Mouse (Mus musculus) kidney, adult 18-20 months (tissue): Measurements from ENCODE around the gene Olfr1357.

Source experiments
- DNase-seq: peaks from one replicate; pipeline ENCODE4 v3.0.0; 2021

Gene Olfr1357

DNA sequence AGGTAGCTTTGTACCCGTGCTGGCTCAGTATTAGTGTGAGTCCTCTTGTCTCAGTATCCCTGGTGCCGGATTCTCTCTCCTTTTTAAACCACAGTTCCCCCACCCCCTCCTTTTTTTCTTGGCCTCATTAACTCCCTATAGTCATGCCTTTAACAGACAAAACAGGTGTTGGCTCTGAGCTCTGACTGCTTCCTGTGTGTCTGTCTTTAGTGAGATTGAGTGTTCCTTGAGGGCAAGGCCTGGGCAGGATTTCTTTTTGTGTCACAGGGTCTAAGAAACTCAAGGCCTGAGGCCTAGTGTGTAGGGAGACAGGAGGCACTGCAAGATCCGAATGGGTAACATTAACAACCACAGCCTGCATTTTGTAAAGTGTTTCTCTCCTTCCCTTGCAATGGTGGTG, 39.7 kb downstream of the Olfr1357 start:
- no peak for DNase-seq

DNA sequence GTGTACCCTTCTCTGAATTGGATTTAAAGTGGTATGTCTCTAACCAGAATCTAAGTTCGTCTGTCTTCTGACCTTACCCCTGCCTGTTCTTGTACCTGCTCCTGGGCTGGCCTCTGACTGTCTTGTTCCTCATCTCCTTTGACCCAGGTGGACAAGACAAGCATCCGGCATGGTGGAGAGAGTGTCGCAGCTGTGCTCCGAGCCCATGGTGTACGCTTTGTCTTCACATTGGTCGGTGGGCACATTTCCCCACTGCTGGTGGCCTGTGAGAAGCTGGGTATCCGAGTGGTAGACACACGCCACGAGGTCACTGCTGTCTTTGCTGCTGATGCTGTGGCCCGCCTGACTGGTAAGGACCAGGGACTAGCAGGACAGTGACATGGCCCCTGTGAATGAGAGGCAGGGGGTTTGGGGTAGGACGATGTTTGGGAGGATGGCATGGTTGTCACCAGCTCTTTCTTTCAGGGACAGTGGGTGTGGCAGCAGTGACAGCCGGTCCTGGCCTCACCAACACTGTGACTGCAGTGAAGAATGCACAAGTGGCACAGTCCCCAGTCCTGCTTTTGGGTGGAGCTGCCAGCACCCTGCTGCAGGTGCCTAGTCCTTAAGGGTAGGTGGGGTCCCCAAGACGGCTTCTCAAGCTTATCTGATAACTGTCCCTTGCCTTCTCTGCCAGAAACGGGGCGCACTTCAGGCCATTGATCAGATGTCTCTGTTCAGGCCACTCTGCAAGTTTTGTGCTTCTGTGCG, 41.3 kb downstream of the Olfr1357 start:
- no peak for DNase-seq

GRCm38 (mm10) chr10:78575690-78576089, 42.2 kb downstream of the Olfr1357 start:
- peak; percentile 70 for DNase-seq

DNA sequence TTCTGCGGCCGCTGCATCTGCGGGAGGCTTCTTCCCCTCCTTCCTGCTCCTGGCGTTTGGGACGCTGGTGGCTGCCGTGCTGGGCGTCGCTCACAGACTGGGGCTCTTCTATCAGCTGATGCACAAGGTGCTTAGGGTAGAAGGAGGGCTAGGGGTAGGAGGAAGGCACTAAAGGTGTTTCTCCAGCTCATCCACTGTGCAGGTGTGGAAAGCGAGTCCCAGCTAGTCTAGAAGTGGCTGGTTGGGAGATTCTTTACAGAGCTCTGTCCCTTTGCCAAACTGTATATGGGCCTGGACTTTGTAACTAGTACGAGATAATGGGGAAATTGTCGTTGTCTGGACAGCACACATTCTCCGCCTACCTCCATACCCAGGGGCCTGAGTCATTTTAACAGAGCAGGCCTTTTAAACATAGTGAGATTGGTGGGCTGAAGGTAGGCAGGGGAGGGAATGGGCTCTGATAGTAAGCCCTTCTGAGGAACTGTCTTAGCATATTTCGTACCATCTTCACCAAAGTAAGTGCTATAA, 42.7 kb downstream of the Olfr1357 start:
- no peak for DNase-seq

- DNase-seq, result peak; percentile 98
Observed at GRCm38 (mm10) chr10:78574250-78575104, 43.4 kb downstream of the Olfr1357 start, which contains the start of gene Ilvbl. Ilvbl (plus strand) TSS chr10:78574346.

DNA sequence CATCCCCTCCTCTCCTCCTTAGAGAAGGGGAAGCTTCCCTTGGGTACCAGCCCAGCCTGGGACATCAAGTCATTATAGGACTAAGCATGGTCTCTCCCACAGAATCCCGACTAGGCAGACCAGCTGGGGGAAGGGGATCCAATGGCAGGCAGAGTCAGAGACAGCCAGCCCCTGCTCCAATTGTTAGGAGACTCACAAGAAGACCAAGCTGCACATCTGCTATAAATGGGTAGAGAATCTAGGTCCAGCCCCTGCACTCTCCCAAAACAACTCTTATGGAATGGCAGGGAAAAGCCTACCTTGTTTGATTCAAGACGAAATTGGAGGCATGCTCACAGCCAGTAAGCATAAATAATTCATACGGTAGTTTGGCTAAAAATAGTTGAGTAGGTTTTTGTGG, 44.6 kb downstream of the Olfr1357 start:
- no peak for DNase-seq

DNA sequence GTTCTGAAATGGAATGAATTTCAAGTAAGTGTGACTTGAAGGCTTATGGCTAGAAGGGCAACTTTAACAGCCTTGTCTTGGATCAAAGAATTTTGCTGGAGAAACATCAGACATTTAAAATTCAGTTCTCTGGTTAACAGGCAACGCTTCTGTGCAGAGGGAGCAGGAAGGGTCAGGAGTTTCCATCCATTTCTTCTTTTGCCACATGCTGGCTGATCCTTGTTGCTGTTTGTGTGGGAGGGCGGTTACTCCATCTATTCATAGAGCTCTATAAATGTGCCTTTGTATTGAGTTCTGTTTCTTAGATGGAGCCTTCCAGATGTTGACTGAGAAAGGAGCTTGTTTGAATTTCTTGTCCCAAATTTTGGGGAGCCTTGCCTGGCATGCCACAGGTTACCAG, 47.0 kb downstream of the Olfr1357 start:
- no peak for DNase-seq

DNA sequence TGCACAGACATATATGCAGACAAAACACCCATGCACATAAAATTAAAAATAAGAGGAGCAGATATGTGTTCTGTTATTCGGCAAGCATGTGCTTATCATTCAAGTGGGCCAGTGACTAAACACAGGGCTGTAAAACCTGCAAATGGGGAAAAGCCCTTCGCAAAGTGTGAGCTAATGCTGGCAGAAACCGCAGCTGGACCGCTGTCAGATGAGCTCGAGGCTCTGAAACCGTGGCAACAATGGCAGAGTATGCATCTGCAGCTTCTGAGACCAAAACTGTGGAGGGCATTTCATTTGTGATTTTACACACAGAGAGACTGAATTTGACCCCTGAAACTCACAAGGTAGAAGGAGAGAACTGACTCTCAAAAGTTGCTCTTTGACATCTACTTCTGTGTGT, 47.5 kb downstream of the Olfr1357 start:
- DNase-seq, result no peak

- no peak for DNase-seq
Observed at GRCm38 (mm10) chr10:78569686-78570085, 48.2 kb downstream of the Olfr1357 start.

DNA sequence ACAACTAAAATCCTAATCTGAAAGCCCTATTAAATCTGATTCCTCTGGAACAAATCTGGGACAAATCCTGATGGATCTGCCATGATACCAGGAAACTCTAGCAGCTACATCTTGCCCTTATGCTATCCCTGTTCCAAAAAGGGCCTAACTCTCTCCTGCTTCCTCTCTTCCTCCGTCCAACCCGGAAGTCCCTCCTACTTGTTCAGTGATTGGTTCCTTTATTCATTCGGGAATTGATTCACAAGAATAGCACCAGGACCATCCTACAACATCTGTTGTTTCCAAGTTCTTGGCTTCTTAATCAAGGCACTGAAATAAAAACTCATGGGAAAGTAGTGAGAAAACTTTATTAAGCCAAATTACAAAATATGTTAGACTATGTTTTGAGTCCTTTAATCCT, 48.7 kb downstream of the Olfr1357 start:
- no peak for DNase-seq

GRCm38 (mm10) chr10:78565070-78565469, 52.8 kb downstream of the Olfr1357 start:
- DNase-seq, result no peak
